Mouse (Mus musculus): ENCODE measurements around the gene Nfasc. TPM values are rescaled to one million over a fixed set of nuclear protein-coding genes. Genes with fewer than 3 reads are reported as not detected.

Nfasc gene
- total and polyA plus RNA-seq, 3 experiments = 0.04 TPM; not detected in 2

DNA sequence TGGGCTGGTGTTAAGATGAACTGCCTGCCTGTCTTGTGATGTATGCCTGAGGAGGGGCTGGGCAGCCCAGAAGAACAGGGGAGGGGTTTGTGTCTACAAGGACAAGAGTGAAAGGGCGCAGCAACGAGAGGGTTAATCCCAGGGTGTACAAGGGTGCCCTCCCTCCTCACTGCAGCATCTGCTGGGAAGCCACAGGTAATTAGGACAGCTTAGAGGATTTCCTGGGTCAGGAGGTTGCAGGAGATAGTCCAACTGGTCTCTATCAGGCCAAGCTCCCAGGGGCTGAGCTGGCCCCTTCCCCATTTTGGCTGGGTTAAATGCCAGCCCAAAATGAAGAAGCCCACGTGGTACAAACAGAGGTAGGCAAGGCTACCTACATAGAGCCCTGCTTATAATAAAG lies 20.3 kb downstream of the Nfasc start:
- Histone ChIP-seq H3K79me2 (replicated peaks; ENCODE audit: control insufficient read depth, extremely low read depth, insufficient read depth, poor library complexity, severe bottlenecking) (no peaks in the 10 kb centered on the region), H3K9ac (ENCODE audit: insufficient read depth, low read depth) (no peak overlapping the region), H3K4me3 (replicated peaks in 1 of 3; ENCODE audit: low read depth in 2 of 3, low read length in 2 of 3, poor library complexity in 1 of 3) (no peak overlapping the region), H3K27ac (ENCODE audit: insufficient read depth, low read depth) (no peak overlapping the region), H3K4me1 (ENCODE audit: control insufficient read depth in 1 of 2, insufficient read depth in 2 of 2) (no peaks in the 10 kb centered on the region), H3K36me3 (replicated peaks in 1 of 2; ENCODE audit: control insufficient read depth in 1 of 2, insufficient read depth in 1 of 2, low read length in 1 of 2) (no peaks in the 10 kb centered on the region), H3K27me3 (replicated peaks) (peaks cover 84% of the 10 kb centered on the region), H3K9me3 (replicated peaks; ENCODE audit: low read length) (no peaks in the 10 kb centered on the region), H3K4me2 (ENCODE audit: insufficient read depth, low read depth, poor library complexity, severe bottlenecking) (no peak overlapping the region)
- no peak for TF ChIP-seq RCOR1 (conservative IDR thresholded peaks at IDR 0.05; ENCODE audit: low read depth, low read length)
- TF ChIP-seq USF2 (conservative IDR thresholded peaks at IDR 0.05; ENCODE audit: low read depth, low read length) = no peak
- TF ChIP-seq ZC3H11A (IDR thresholded peaks at IDR 0.05; ENCODE audit: low read depth, low read length) = no peak
- TF ChIP-seq CTCF (conservative IDR thresholded peaks at IDR 0.05 in 1 of 2, IDR thresholded peaks at IDR 0.05 in 1 of 2; ENCODE audit: low read depth in 2 of 2, low read length in 2 of 2) = no peak
- no peak for TF ChIP-seq TBP (conservative IDR thresholded peaks at IDR 0.05; ENCODE audit: low read depth, low read length)
- TF ChIP-seq CHD1 (IDR thresholded peaks at IDR 0.05; ENCODE audit: low read depth, low read length) = no peak
- no peak for TF ChIP-seq BHLHE40 (IDR thresholded peaks at IDR 0.05; ENCODE audit: low read depth, low read length)
- TF ChIP-seq POLR2A (IDR thresholded peaks at IDR 0.05; ENCODE audit: low read depth, low read length) = no peak
- dilution Hi-C loops (cut with MboI; ENCODE audit: extremely low pct_ligation_motif_present, extremely low pct_unique_long_range_greater_than_20kb, low sequenced_read_pairs) = no loop called here
- in situ Hi-C loops (cut with MboI; ENCODE audit: low pct_ligation_motif_present, low pct_unique_long_range_greater_than_20kb, low sequenced_read_pairs) = no loop called here
- no peak for DNase-seq (ENCODE audit: extremely low read depth)

DNA sequence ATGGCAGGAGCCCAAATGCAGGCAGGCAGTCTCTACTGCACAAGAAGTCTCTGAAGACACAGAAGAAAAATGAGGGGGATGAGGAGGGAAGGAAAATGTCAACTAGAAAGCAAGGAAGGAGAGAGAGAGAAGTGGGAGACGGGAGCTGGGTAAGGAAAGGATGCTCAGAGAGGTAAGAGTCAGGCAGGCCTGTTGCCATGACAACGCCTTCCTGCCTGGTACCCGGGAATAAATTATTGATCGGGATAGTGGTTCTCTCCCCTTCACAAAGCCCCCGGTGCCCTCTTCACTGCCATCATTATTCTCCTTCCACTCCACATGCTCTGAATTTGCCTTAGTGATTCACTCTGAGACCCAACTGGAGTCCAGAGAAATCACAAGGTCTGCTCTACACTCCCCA lies 23.4 kb downstream of the Nfasc start:
- no peak for TF ChIP-seq NELFE (IDR thresholded peaks at IDR 0.05; ENCODE audit: low read depth, low read length)
- no peak for TF ChIP-seq UBTF (IDR thresholded peaks at IDR 0.05; ENCODE audit: low read depth, low read length)
- no peak for TF ChIP-seq USF2 (conservative IDR thresholded peaks at IDR 0.05; ENCODE audit: low read depth, low read length)
- no peaks in the 10 kb centered on the region for H3K36me3 ChIP-seq (replicated peaks in 1 of 2; ENCODE audit: control insufficient read depth in 1 of 2, insufficient read depth in 1 of 2, low read length in 1 of 2)
- no peak overlapping the region for H3K27ac ChIP-seq (ENCODE audit: insufficient read depth, low read depth)
- H3K4me2 ChIP-seq (ENCODE audit: insufficient read depth, low read depth, poor library complexity, severe bottlenecking) = no peak overlapping the region
- H3K9me3 ChIP-seq (replicated peaks; ENCODE audit: low read length) = no peaks in the 10 kb centered on the region
- no peaks in the 10 kb centered on the region for H3K79me2 ChIP-seq (replicated peaks; ENCODE audit: control insufficient read depth, extremely low read depth, insufficient read depth, poor library complexity, severe bottlenecking)
- peaks cover 86% of the 10 kb centered on the region for H3K27me3 ChIP-seq (replicated peaks)
- DNase-seq (ENCODE audit: extremely low read depth) = no peak
- no peak overlapping the region for H3K4me3 ChIP-seq (replicated peaks in 1 of 3; ENCODE audit: low read depth in 2 of 3, low read length in 2 of 3, poor library complexity in 1 of 3)
- dilution Hi-C loops (cut with MboI; ENCODE audit: extremely low pct_ligation_motif_present, extremely low pct_unique_long_range_greater_than_20kb, low sequenced_read_pairs) = no loop called here
- in situ Hi-C loops (cut with MboI; ENCODE audit: low pct_ligation_motif_present, low pct_unique_long_range_greater_than_20kb, low sequenced_read_pairs) = no loop called here
- no peaks in the 10 kb centered on the region for H3K4me1 ChIP-seq (ENCODE audit: control insufficient read depth in 1 of 2, insufficient read depth in 2 of 2)
- no peak overlapping the region for H3K9ac ChIP-seq (ENCODE audit: insufficient read depth, low read depth)

DNA sequence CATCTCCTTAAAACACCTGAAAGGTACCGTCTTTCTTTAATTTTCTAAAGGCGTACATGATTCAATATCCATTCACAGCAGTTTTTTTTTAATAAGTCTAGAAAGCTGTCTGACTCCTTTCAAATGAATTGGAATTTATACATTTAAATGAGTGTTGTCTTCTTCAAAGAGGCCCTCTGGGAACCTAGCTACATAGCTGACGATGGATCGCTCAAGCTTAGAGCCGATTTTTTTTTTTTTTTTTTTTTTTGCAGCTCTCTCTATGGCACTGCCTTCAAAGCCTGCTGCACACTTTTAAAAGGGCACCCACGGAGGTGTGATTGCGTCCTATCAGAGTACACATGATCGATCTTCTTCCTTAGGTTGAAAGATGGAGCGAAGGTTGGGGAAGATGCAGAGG lies 26.6 kb downstream of the Nfasc start:
- Histone ChIP-seq H3K36me3 (replicated peaks in 1 of 2; ENCODE audit: control insufficient read depth in 1 of 2, insufficient read depth in 1 of 2, low read length in 1 of 2) (no peaks in the 10 kb centered on the region), H3K27me3 (replicated peaks) (peaks cover 93% of the 10 kb centered on the region), H3K4me2 (ENCODE audit: insufficient read depth, low read depth, poor library complexity, severe bottlenecking) (no peak overlapping the region), H3K4me3 (replicated peaks in 1 of 3; ENCODE audit: low read depth in 2 of 3, low read length in 2 of 3, poor library complexity in 1 of 3) (no peak overlapping the region), H3K9me3 (replicated peaks; ENCODE audit: low read length) (no peaks in the 10 kb centered on the region), H3K4me1 (ENCODE audit: control insufficient read depth in 1 of 2, insufficient read depth in 2 of 2) (no peaks in the 10 kb centered on the region), H3K9ac (ENCODE audit: insufficient read depth, low read depth) (no peak overlapping the region), H3K27ac (ENCODE audit: insufficient read depth, low read depth) (no peak overlapping the region), H3K79me2 (replicated peaks; ENCODE audit: control insufficient read depth, extremely low read depth, insufficient read depth, poor library complexity, severe bottlenecking) (no peaks in the 10 kb centered on the region)
- no peak for DNase-seq (ENCODE audit: extremely low read depth)
- in situ Hi-C loops (cut with MboI; ENCODE audit: low pct_ligation_motif_present, low pct_unique_long_range_greater_than_20kb, low sequenced_read_pairs) (no loop called here), dilution Hi-C loops (cut with MboI; ENCODE audit: extremely low pct_ligation_motif_present, extremely low pct_unique_long_range_greater_than_20kb, low sequenced_read_pairs) (no loop called here)
- TF ChIP-seq ZC3H11A (IDR thresholded peaks at IDR 0.05; ENCODE audit: low read depth, low read length) (no peak), NELFE (IDR thresholded peaks at IDR 0.05; ENCODE audit: low read depth, low read length) (no peak), ETS1 (conservative IDR thresholded peaks at IDR 0.05; ENCODE audit: low read depth, low read length) (no peak), UBTF (IDR thresholded peaks at IDR 0.05; ENCODE audit: low read depth, low read length) (no peak), PAX5 (IDR thresholded peaks at IDR 0.05; ENCODE audit: low read length) (no peak), POLR2A (IDR thresholded peaks at IDR 0.05; ENCODE audit: low read depth, low read length) (no peak), ZMIZ1 (IDR thresholded peaks at IDR 0.05; ENCODE audit: low read depth, low read length) (no peak), RAD21 (IDR thresholded peaks at IDR 0.05; ENCODE audit: low read depth, low read length) (no peak), SMC3 (IDR thresholded peaks at IDR 0.05; ENCODE audit: low read depth, low read length) (no peak), TCF12 (IDR thresholded peaks at IDR 0.05; ENCODE audit: low read depth, low read length) (no peak), MYC (IDR thresholded peaks at IDR 0.05; ENCODE audit: low read depth, low read length) (no peak), ZNF384 (IDR thresholded peaks at IDR 0.05; ENCODE audit: low read depth, low read length) (no peak), RCOR1 (conservative IDR thresholded peaks at IDR 0.05; ENCODE audit: low read depth, low read length) (no peak), MAFK (IDR thresholded peaks at IDR 0.05; ENCODE audit: insufficient replicate concordance, low read length) (no peak), TBP (conservative IDR thresholded peaks at IDR 0.05; ENCODE audit: low read depth, low read length) (no peak), EP300 (IDR thresholded peaks at IDR 0.05; ENCODE audit: low read length) (no peak), KAT2A (IDR thresholded peaks at IDR 0.05; ENCODE audit: insufficient replicate concordance, low read length) (no peak)
